Mouse (Mus musculus) kidney, adult 2 months (tissue): ENCODE results near the gene Plb1. TPM values are rescaled to one million over a fixed set of nuclear protein-coding genes. Genes with fewer than 3 reads are reported as not detected.

Experiments
- DNase-seq: peaks from one replicate; pipeline ENCODE4 v3.0.0; 2021
- H3K27ac ChIP-seq: fragments of 200-500 bp; 2 replicates; pipeline ENCODE4 v1.5.1; 2012; ENCODE audit warnings: low read depth, low read length, control low read depth, inconsistent platforms; ENCODE audit not compliant: insufficient read depth
- H3K27me3 ChIP-seq: fragments of 200-500 bp; replicated peaks from 2 replicates; pipeline ENCODE4 v1.6.1; 2012; ENCODE audit warnings: mild to moderate bottlenecking, moderate library complexity, low read length, inconsistent platforms; ENCODE audit not compliant: control insufficient read depth, insufficient read depth
- H3K36me3 ChIP-seq: fragments of 200-500 bp; 2 replicates; pipeline ENCODE4 v1.6.1; 2012; ENCODE audit warnings: mild to moderate bottlenecking, moderate library complexity, low read length, inconsistent platforms; ENCODE audit not compliant: control insufficient read depth, insufficient read depth
- H3K4me1 ChIP-seq: fragments of 200-500 bp; 2 replicates; pipeline ENCODE4 v1.6.1; 2011; ENCODE audit warnings: low read length; ENCODE audit not compliant: control insufficient read depth, insufficient read depth
- H3K4me3 ChIP-seq: fragments of 200-500 bp; 2 replicates; pipeline ENCODE4 v1.5.1; 2011; ENCODE audit warnings: mild to moderate bottlenecking, low read depth, low read length, control low read depth; ENCODE audit not compliant: insufficient read depth
- CTCF ChIP-seq: fragments of 200-500 bp; conservative IDR thresholded peaks from 2 replicates; pipeline ENCODE4 v1.5.1; 2011; ENCODE audit warnings: low read depth, mild to moderate bottlenecking, control low read depth, low read length, moderate library complexity, mixed read lengths; ENCODE audit not compliant: insufficient read depth, insufficient read length
- POLR2A ChIP-seq: fragments of 200-500 bp; IDR thresholded peaks from one replicate; pipeline ENCODE4 v1.6.1; 2011; ENCODE audit warnings: low read depth, low read length, control low read depth
- WGBS: fragments of 180-500 bp; shearing (Covaris S2); methylation state at CpG from one replicate; pipeline ENCODE4 v1.1.7; 2018; 5-methylcytosine and 5-hydroxymethylcytosine counted together
- polyA plus RNA-seq: library from polyadenylated mRNA; depleted of rRNA; stranded (reverse); fragments of >200 nt; gene quantifications from 2 replicates; pipeline ENCODE4 v1.2.3, GENCODE M21; 2012

The Plb1 gene
- polyA plus RNA-seq, 1 experiment = 0.02 TPM

DNA sequence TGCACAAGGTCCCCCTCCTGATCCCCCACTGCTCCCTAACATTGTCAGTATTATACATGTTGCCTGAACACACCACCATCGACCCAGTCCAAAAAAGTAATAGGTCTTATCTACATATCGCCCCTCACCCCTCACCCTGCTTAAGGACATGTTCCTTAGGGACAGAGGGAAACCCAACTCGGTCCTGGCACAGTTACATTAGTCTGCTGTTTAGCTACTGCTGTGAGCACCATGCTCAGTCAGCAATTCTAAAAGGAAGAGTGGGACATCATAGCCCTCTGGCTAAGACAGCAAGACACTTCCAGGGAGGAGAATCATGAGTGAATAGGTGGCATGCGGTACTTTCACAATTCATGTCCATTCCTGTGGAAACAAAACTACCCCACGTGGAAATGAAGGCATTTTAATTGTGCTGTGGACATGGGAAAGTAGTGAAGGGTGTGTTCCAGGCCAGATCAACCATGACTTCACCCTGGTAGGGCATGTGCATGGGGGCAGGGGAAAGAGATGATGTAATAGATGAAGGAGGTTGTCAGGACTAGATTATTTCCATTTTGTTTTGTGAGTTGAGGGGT is 110.3 kb downstream of the Plb1 start:
- Histone ChIP-seq H3K27me3 (no peaks in the 10 kb centered on the region), H3K36me3 (no peaks in the 10 kb centered on the region), H3K4me1 (no peaks in the 10 kb centered on the region; the same call in 1 of the 2 replicates), H3K4me3 (no peak overlapping the region), H3K27ac (no peak overlapping the region)
- TF ChIP-seq CTCF (no peak), POLR2A (no peak)
- WGBS = 50% methylated on average over 5 of the region's 5 CpGs
- peak; percentile 16 for DNase-seq

DNA sequence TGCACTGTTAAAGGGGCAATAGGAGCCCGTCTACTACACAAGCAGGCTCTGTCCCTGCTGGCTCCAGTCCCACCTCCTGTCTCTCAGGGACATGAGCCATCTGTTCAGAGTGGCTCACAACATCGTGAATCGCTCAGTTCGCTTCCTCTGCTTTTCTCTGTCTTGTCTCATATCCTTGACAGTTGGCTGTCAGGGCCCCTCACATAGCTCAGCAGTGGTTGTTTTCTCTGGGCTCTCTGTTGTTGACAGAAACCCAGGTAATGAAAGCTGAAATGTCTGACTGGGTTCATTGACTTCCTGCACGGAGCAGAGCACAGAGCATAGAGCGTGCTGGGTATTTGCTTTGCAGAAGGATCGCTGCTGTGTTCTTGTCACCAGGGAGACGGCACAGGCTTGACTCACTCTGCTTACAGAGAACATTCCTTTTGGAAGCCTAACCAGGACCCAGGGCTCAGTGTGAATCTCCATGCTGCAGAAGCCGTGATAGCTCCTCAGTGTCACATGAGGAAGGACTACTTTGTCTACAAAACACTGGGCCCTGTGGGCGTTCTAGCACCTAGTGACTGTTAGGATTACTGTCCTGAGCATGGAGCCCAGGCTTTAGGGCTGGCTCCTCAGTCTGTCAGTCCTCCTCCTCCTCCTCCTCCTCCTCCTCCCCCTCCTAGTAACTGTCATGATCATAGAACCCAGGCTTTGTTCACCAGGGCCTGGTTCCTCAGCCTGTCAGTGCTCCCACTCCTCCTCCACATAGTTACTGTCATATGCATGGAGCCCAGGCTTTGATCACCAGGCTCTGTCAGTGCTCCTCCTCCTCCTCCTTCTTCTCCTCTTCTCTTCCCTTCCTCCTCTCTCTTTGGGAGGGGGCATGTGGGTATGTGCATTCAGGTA is 113.8 kb downstream of the Plb1 start:
- DNase-seq = peak; percentile 72
- WGBS = 29% methylated on average over 10 of the region's 10 CpGs
- H3K4me3 ChIP-seq = no peak overlapping the region
- peak overlapping the region; percentile 60 for H3K27ac ChIP-seq
- TF ChIP-seq POLR2A = no peak
- TF ChIP-seq CTCF = no peak
- H3K27me3 ChIP-seq = no peaks in the 10 kb centered on the region
- H3K4me1 ChIP-seq = peaks cover 10% of the 10 kb centered on the region
- H3K36me3 ChIP-seq = no peaks in the 10 kb centered on the region

DNA sequence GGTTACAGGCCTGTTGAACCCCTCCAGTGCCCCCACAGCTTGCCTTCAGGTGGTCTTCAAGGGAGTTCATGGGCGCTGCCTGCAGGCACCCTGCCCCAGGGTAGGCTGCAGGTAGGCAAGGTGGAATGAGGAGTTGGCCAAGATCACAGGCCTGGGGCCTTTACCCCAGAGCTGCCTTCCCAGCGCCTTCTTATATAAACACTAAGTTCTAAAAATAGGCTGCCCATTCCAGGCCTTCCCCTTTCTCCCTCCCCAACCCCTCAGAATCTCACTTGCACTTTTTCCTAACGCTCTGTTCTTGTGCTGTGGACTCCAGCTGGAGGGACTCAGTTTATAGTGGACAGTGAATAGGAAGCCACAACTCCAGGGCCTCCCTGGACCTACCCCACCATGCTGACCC is 117.2 kb downstream of the Plb1 start:
- Histone ChIP-seq H3K27ac (peak overlapping the region; percentile 60), H3K27me3 (no peaks in the 10 kb centered on the region), H3K36me3 (no peaks in the 10 kb centered on the region), H3K4me1 (peaks cover 10% of the 10 kb centered on the region), H3K4me3 (no peak overlapping the region)
- 64% methylated on average over 3 of the region's 3 CpGs for WGBS
- TF ChIP-seq POLR2A (no peak), CTCF (no peak)
- peak; percentile 17 for DNase-seq

DNA sequence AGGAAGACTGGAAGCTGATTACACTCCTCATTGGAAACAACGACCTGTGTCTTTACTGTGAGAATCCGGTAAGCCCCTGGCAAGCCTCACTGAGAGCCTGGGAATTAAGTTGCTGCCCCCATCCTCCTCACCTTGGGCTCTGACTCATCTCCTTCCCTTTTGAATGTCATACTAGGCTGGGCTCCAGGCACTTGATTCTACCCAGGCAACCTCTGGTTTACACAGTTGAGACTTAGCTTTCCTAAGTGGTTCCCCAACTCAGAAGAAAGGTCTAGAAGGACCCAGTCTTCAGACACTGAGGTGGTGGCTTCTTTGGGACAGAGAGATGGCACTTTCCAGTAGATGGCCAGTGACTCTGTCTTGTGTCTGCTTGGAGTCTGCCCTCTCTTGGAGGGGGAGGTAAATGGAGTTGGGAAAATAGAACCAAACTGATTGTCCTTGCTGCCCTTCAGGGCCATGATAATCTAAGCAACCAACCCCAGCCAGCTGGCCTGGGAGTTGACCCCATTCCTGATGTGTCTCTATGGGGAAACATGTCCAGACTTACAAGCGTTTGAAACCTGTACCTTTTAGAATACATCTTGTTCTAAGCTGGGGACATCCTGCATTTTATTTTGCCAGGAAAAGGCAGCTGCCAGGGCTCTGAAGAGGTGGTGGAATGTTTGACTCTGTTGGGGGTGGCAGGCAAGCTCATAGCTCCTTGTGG is 118.2 kb downstream of the Plb1 start:
- no peaks in the 10 kb centered on the region for H3K36me3 ChIP-seq
- TF ChIP-seq POLR2A = no peak
- no peak for TF ChIP-seq CTCF
- no peak overlapping the region for H3K4me3 ChIP-seq
- H3K27ac ChIP-seq = no peak overlapping the region
- WGBS = 79% methylated on average over 3 of the region's 3 CpGs
- H3K27me3 ChIP-seq = no peaks in the 10 kb centered on the region
- no peak for DNase-seq
- peaks cover 10% of the 10 kb centered on the region for H3K4me1 ChIP-seq

DNA sequence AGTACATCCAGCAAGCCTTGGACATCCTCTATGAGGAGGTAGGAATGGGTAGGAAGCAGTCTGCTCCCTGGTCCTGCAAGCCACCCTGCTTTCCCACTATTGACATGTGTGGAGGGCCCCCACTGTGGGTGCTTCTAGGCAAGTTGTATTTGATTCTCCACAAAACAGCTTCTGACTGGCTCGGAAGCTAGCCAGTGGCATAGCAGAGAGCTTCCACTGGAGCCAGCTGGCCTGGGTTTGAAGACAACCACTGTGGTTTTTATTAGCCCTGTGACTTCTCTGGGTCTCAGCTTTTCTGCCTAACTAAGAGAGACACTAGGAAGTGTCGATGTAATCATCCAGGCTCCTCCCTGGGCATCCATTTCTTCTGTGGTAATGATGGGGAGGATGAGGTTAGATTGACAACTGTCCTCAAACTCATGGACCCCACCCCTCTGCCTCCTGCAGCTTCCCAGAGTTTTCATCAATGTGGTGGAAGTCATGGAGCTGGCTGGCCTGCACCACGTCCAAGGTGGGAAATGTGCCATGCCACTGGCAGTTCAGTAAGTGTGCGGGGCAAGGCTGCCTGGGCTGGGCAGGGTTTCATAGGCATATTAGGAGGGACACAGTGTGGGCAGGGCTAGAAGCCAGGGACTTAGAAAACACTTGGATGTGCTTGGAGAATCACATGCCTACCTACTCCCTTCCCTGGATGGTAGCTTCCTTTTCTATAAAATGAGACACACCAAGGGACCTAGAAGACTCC is 119.4 kb downstream of the Plb1 start:
- H3K4me1 ChIP-seq = peaks cover 10% of the 10 kb centered on the region
- no peaks in the 10 kb centered on the region for H3K27me3 ChIP-seq
- no peak overlapping the region for H3K4me3 ChIP-seq
- WGBS = 80% methylated on average over 4 of the region's 4 CpGs
- TF ChIP-seq CTCF (no peak), POLR2A (no peak)
- H3K27ac ChIP-seq = no peak overlapping the region
- no peak for DNase-seq
- H3K36me3 ChIP-seq = no peaks in the 10 kb centered on the region

DNA sequence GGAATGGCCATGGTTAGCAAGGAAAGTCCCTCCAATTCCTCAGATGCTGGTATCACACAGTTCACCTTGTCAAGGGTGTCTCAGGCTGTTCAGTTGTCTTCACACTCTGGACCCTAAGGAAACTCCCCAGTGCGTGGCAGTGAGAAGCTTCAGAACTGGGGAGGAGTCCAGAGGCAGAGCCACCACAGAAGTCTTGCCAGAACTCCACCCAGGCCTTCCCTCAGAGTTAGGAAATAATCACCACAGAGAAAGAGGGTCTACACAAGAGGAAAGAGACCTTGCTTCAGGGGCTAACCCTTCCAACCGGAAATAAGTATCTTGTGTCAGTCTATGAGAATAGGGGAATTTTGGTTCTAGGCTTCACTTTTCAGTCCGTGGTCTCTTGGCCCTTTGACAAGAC is 120.3 kb downstream of the Plb1 start:
- no peak for DNase-seq
- no peak for TF ChIP-seq CTCF
- TF ChIP-seq POLR2A = no peak
- H3K27me3 ChIP-seq = no peaks in the 10 kb centered on the region
- H3K4me1 ChIP-seq = peaks cover 10% of the 10 kb centered on the region
- H3K36me3 ChIP-seq = no peaks in the 10 kb centered on the region
- H3K27ac ChIP-seq = no peak overlapping the region
- H3K4me3 ChIP-seq = no peak overlapping the region
- WGBS = 78% methylated on average over 3 of the region's 3 CpGs
